Mouse (Mus musculus) forebrain, embryonic 11.5 days (tissue): Measurements from ENCODE around the gene Phf21a. TPM values are rescaled to one million over a fixed set of nuclear protein-coding genes. Genes with fewer than 3 reads are reported as not detected.

Source experiments
- ATAC-seq: fragments of 200-750 bp; cut with Nextera tagmentation; replicated peaks from 2 replicates; pipeline ENCODE4 v1.8.0; 2017; ENCODE audit warnings: moderate TSS enrichment; ENCODE audit not compliant: low FRiP score
- DNase-seq: peaks from one replicate; pipeline ENCODE4 v3.0.0-alpha.2; 2017; ENCODE audit warnings: low spot score
- H3K27ac ChIP-seq: fragments of 300-500 bp; sonication (generic); 2 replicates; pipeline ENCODE4 v1.5.1; 2014; ENCODE audit warnings: low read depth, low read length
- H3K27me3 ChIP-seq: fragments of 300-500 bp; sonication (generic); 2 replicates; pipeline ENCODE4 v1.6.1; 2014; ENCODE audit warnings: mild to moderate bottlenecking, low read length, mixed read lengths; ENCODE audit not compliant: control insufficient read depth, insufficient read depth
- H3K36me3 ChIP-seq: fragments of 300-500 bp; sonication (generic); 2 replicates; pipeline ENCODE4 v1.6.1; 2014; ENCODE audit warnings: mild to moderate bottlenecking, low read length, moderate library complexity, mixed read lengths; ENCODE audit not compliant: control insufficient read depth, insufficient read depth
- H3K4me1 ChIP-seq: fragments of 300-500 bp; sonication (generic); replicated peaks from 2 replicates; pipeline ENCODE4 v1.6.1; 2014; ENCODE audit warnings: low read length, mixed read lengths; ENCODE audit not compliant: control insufficient read depth, insufficient read depth
- H3K4me2 ChIP-seq: fragments of 300-500 bp; sonication (generic); 2 replicates; pipeline ENCODE4 v1.6.1; 2014; ENCODE audit warnings: low read depth, mild to moderate bottlenecking, low read length, moderate library complexity, mixed read lengths; ENCODE audit not compliant: severe bottlenecking
- H3K4me3 ChIP-seq: fragments of 300-500 bp; sonication (generic); 2 replicates; pipeline ENCODE4 v1.5.1; 2014; ENCODE audit warnings: low read depth, low read length
- H3K9ac ChIP-seq: fragments of 300-500 bp; sonication (generic); 2 replicates; pipeline ENCODE4 v1.6.1; 2014; ENCODE audit warnings: low read length
- H3K9me3 ChIP-seq: fragments of 300-500 bp; sonication (generic); 2 replicates; pipeline ENCODE4 v1.6.1; 2016; ENCODE audit warnings: low read length, mixed read lengths; ENCODE audit not compliant: control insufficient read depth
- WGBS: fragments of 180-500 bp; shearing (Covaris S2); extraction: QIAGEN DNeasy Blood & Tissue Kit; methylation state at CpG from one replicate; pipeline ENCODE4 v1.1.7; 2014; 5-methylcytosine and 5-hydroxymethylcytosine counted together
- polyA plus RNA-seq: library from polyadenylated mRNA; unstranded; fragments of >200 nt; fragmentation: Nextera tagmentation; extraction: Ambion mirVana; gene quantifications from 2 replicates; pipeline ENCODE4 v1.2.1, GENCODE M21; 2014

Gene Phf21a
- polyA plus RNA-seq, 1 experiment from 2014 or later, result 37.6 TPM

- Histone ChIP-seq H3K27me3 (no peaks in the 10 kb centered on the region), H3K4me2 (no peak overlapping the region), H3K9ac (no peak overlapping the region), H3K36me3 (no peaks in the 10 kb centered on the region; the same call in 1 of the 2 replicates), H3K4me3 (no peak overlapping the region), H3K9me3 (no peaks in the 10 kb centered on the region), H3K27ac (no peak overlapping the region), H3K4me1 (no peaks in the 10 kb centered on the region)
- WGBS, result 56% methylated on average over 4 of the region's 4 CpGs
- no peak for ATAC-seq
- no peak for DNase-seq
These were observed 164.5 kb downstream of the Phf21a start for GRCm38 (mm10) chr2:92257372-92257956.

- 90% methylated on average over 2 of the region's 2 CpGs for WGBS
These were observed 167.0 kb downstream of the Phf21a start for GRCm38 (mm10) chr2:92259924-92260323.

GRCm38 (mm10) chr2:92266100-92266617, 173.2 kb downstream of the Phf21a start:
- ATAC-seq (no peak), DNase-seq (no peak)
- Histone ChIP-seq H3K36me3 (no peaks in the 10 kb centered on the region), H3K27ac (no peak overlapping the region), H3K9me3 (no peaks in the 10 kb centered on the region), H3K4me3 (no peak overlapping the region), H3K4me1 (no peaks in the 10 kb centered on the region), H3K4me2 (no peak overlapping the region), H3K27me3 (no peaks in the 10 kb centered on the region), H3K9ac (no peak overlapping the region)
- WGBS, result 78% methylated on average over 9 of the region's 9 CpGs

More at GRCm38 (mm10) chr2:92259924-92260323, 167.0 kb downstream of the Phf21a start:
- Histone ChIP-seq H3K4me1 (no peaks in the 10 kb centered on the region), H3K9me3 (no peaks in the 10 kb centered on the region), H3K27me3 (no peaks in the 10 kb centered on the region), H3K9ac (no peak overlapping the region), H3K27ac (no peak overlapping the region), H3K4me2 (no peak overlapping the region), H3K36me3 (no peaks in the 10 kb centered on the region; the same call in 1 of the 2 replicates), H3K4me3 (no peak overlapping the region)
- DNase-seq (no peak), ATAC-seq (no peak)

- H3K27ac ChIP-seq, result no peak overlapping the region
- 86% methylated on average over 5 of the region's 5 CpGs for WGBS
- H3K4me1 ChIP-seq, result no peaks in the 10 kb centered on the region
- no peaks in the 10 kb centered on the region for H3K27me3 ChIP-seq
- H3K9ac ChIP-seq, result no peak overlapping the region
- H3K4me2 ChIP-seq, result no peak overlapping the region
- ATAC-seq (no peak), DNase-seq (no peak)
- no peaks in the 10 kb centered on the region for H3K9me3 ChIP-seq
- H3K36me3 ChIP-seq, result no peaks in the 10 kb centered on the region
- no peak overlapping the region for H3K4me3 ChIP-seq
These were observed 176.3 kb downstream of the Phf21a start for GRCm38 (mm10) chr2:92269227-92269626.

- no peak overlapping the region for H3K9ac ChIP-seq
- no peak overlapping the region for H3K4me3 ChIP-seq
- no peaks in the 10 kb centered on the region for H3K4me1 ChIP-seq
- no peak for DNase-seq
- no peaks in the 10 kb centered on the region for H3K27me3 ChIP-seq
- H3K27ac ChIP-seq, result no peak overlapping the region
- H3K36me3 ChIP-seq, result no peaks in the 10 kb centered on the region
- H3K9me3 ChIP-seq, result no peaks in the 10 kb centered on the region
- ATAC-seq, result no peak
- H3K4me2 ChIP-seq, result no peak overlapping the region
- 73% methylated on average over 2 of the region's 2 CpGs for WGBS
These were observed 179.6 kb downstream of the Phf21a start for GRCm38 (mm10) chr2:92272510-92272909.

GRCm38 (mm10) chr2:92273101-92273801, 180.3 kb downstream of the Phf21a start:
- ATAC-seq (no peak), DNase-seq (no peak)
- no peak overlapping the region for H3K4me3 ChIP-seq
- H3K27me3 ChIP-seq, result no peaks in the 10 kb centered on the region
- no peak overlapping the region for H3K9ac ChIP-seq
- no peaks in the 10 kb centered on the region for H3K36me3 ChIP-seq
- H3K27ac ChIP-seq, result no peak overlapping the region
- 84% methylated on average over 6 of the region's 6 CpGs for WGBS
- no peak overlapping the region for H3K4me2 ChIP-seq
- no peaks in the 10 kb centered on the region for H3K9me3 ChIP-seq
- H3K4me1 ChIP-seq, result no peaks in the 10 kb centered on the region

- no peaks in the 10 kb centered on the region for H3K4me1 ChIP-seq
- no peak overlapping the region for H3K9ac ChIP-seq
- H3K4me2 ChIP-seq, result no peak overlapping the region
- no peak overlapping the region for H3K4me3 ChIP-seq
- H3K27ac ChIP-seq, result no peak overlapping the region
- DNase-seq (no peak), ATAC-seq (no peak)
- no peaks in the 10 kb centered on the region for H3K36me3 ChIP-seq
- no peaks in the 10 kb centered on the region for H3K9me3 ChIP-seq
- H3K27me3 ChIP-seq, result no peaks in the 10 kb centered on the region
- WGBS, result 88% methylated on average over 4 of the region's 4 CpGs
These were observed 180.9 kb downstream of the Phf21a start for GRCm38 (mm10) chr2:92273802-92274183.

- no peak for DNase-seq
- no peak overlapping the region for H3K4me2 ChIP-seq
- no peak overlapping the region for H3K9ac ChIP-seq
- no peak overlapping the region for H3K4me3 ChIP-seq
- no peaks in the 10 kb centered on the region for H3K4me1 ChIP-seq
- no peaks in the 10 kb centered on the region for H3K27me3 ChIP-seq
- H3K9me3 ChIP-seq, result no peaks in the 10 kb centered on the region
- no peaks in the 10 kb centered on the region for H3K36me3 ChIP-seq
- 89% methylated on average over 3 of the region's 3 CpGs for WGBS
- no peak overlapping the region for H3K27ac ChIP-seq
- no peak for ATAC-seq
These were observed 184.9 kb downstream of the Phf21a start for GRCm38 (mm10) chr2:92277787-92278186.

- no peak overlapping the region for H3K9ac ChIP-seq
- no peak for DNase-seq
- H3K4me1 ChIP-seq, result no peaks in the 10 kb centered on the region
- no peak overlapping the region for H3K4me2 ChIP-seq
- no peak overlapping the region for H3K27ac ChIP-seq
- H3K9me3 ChIP-seq, result no peaks in the 10 kb centered on the region
- ATAC-seq, result no peak
- H3K4me3 ChIP-seq, result no peak overlapping the region
- H3K27me3 ChIP-seq, result no peaks in the 10 kb centered on the region
- no peaks in the 10 kb centered on the region for H3K36me3 ChIP-seq
- WGBS, result 90% methylated on average over 7 of the region's 7 CpGs
These were observed 185.7 kb downstream of the Phf21a start for GRCm38 (mm10) chr2:92278663-92279062.
